Mouse (Mus musculus): ENCODE measurements around the gene Prrx2. TPM values are rescaled to one million over a fixed set of nuclear protein-coding genes. Genes with fewer than 3 reads are reported as not detected.

Prrx2 gene
- polyA plus RNA-seq (2017; shearing (Covaris generic)), result not detected

GRCm38 (mm10) chr2:30834373-30835022, at the start of gene Prrx2:
TSS of gene Prrx2 (plus strand) at chr2:30834972.

GRCm38 (mm10) chr2:30803604-30804003, 31.2 kb upstream of the Prrx2 start, which contains the start of gene 1700001O22Rik:
TSS of gene 1700001O22Rik (minus strand) at chr2:30803661.

GRCm38 (mm10) chr2:30807648-30808295, 27.0 kb upstream of the Prrx2 start, which contains the start of gene Ntmt1:
TSS of gene Ntmt1 (plus strand) at chr2:30807826.

GRCm38 (mm10) chr2:30830283-30830795, 4.4 kb upstream of the Prrx2 start, which contains the start of gene Asb6:
TSS of gene Asb6 (minus strand) at chr2:30830333.

GRCm38 (mm10) chr2:30929483-30930045, 94.8 kb downstream of the Prrx2 start, which contains the start of gene Ptges:
TSS of gene Ptges (minus strand) at chr2:30929863.

Other genes with a start within 250 kb of the Prrx2 start
- 0.62 TPM for gene Cstad, start 239.9 kb upstream of the Prrx2 start, polyA plus RNA-seq (2017; shearing (Covaris generic))
- gene 1700001O22Rik, start 31.3 kb upstream of the Prrx2 start, polyA plus RNA-seq (2017; shearing (Covaris generic)), result 4.1 TPM
- 22.0 TPM for gene Ntmt1, start 27.1 kb upstream of the Prrx2 start, polyA plus RNA-seq (2017; shearing (Covaris generic))
- 42.6 TPM for gene Asb6, start 4.6 kb upstream of the Prrx2 start, polyA plus RNA-seq (2017; shearing (Covaris generic))
- not detected for gene Ptges, start 94.9 kb downstream of the Prrx2 start, polyA plus RNA-seq (2017; shearing (Covaris generic))
- gene Tor1b, start 118.0 kb downstream of the Prrx2 start, polyA plus RNA-seq (2017; shearing (Covaris generic)), result 25.9 TPM
- gene Tor1a, start 133.0 kb downstream of the Prrx2 start, polyA plus RNA-seq (2017; shearing (Covaris generic)), result 63.6 TPM
- gene BC005624, start 147.2 kb downstream of the Prrx2 start, polyA plus RNA-seq (2017; shearing (Covaris generic)), result 53.4 TPM
- 14.0 TPM for gene Usp20, start 147.3 kb downstream of the Prrx2 start, polyA plus RNA-seq (2017; shearing (Covaris generic))